Mouse (Mus musculus) layer of hippocampus, adult 8-10 months (tissue): ENCODE data around the gene Lrsam1. TPM values are rescaled to one million over a fixed set of nuclear protein-coding genes. Genes with fewer than 3 reads are reported as not detected.

Experiments
- DNase-seq, 2 experiments: peaks; one replicate each; pipeline ENCODE4 v3.0.0; 2022; ENCODE audit warnings: low spot score in 2 of 2
- total RNA-seq, 4 experiments: library from RNA; stranded (reverse); gene quantifications; 2 replicates each; pipeline ENCODE4 v1.2.4; 2022

Lrsam1 gene
- total RNA-seq, 4 experiments from 2014 or later: 35.1 to 39.9 (median 38.6) TPM

- no peak for DNase-seq
These were observed 65.8 kb downstream of the Lrsam1 start for GRCm38 (mm10) chr2:32895606-32896106.

GRCm38 (mm10) chr2:32894097-32894496 lies 67.3 kb downstream of the Lrsam1 start:
- no peak for DNase-seq

DNA sequence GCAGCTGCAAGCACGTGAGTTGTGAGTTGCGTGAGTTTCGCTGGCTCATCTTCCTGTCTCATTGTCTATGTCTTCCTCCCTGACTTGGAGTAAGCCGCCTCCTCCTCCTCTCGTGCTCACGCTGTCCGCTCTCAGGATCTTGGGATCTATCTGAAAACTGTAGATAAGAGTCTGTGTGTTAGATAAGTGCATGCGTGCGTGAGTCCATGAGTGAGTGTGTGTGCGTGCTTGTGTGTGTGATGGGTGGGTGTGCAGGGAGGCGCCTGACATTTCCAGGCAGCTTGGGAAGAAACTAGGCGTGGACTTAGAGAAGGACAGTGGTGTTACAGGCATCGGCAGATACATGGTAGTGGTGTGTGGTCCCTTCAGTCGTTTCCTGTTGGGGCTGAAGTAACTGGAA lies 68.9 kb downstream of the Lrsam1 start:
- no peak for DNase-seq

DNA sequence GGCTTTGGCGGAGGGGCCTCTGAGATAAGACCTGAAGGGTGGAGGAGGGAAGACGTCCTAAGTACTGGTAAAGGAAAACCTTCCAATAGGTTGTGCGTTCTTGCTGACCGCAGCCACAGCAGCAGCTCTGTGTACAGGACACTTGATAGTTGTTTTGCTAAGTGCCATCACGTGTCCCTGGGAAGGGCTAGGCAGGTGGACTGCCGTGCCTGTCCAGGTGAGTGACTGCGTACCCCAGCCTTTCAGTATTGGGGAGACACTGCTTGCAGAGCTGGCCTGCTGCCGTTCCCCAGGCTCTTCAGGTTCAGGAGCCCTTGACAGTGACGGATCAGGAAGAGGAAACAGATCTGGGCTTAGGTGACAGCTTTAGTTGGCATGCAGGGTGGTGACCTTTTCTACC lies 70.1 kb downstream of the Lrsam1 start:
- DNase-seq: no peak

DNA sequence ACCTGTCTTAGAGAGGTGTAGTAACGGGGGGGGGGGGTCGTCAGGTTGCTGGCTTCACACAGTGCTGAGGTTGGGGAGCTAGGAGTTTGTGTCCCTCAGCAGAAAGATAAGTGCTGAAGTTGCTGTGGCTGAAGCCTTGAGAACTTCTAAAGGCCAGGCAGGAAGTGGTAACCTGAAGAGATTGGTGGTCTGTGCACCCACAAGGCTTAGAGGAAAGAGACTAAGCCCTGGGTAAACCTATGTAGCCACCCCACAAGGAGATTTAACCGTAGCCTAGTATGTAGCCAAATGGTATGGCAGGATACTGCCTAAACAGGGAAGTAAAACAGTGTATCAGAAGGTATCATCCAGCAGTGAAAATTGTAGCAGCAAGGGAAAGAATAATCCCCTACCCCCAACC lies 71.1 kb downstream of the Lrsam1 start:
- DNase-seq: no peak

GRCm38 (mm10) chr2:32888551-32888950 lies 72.9 kb downstream of the Lrsam1 start:
- DNase-seq: no peak

DNA sequence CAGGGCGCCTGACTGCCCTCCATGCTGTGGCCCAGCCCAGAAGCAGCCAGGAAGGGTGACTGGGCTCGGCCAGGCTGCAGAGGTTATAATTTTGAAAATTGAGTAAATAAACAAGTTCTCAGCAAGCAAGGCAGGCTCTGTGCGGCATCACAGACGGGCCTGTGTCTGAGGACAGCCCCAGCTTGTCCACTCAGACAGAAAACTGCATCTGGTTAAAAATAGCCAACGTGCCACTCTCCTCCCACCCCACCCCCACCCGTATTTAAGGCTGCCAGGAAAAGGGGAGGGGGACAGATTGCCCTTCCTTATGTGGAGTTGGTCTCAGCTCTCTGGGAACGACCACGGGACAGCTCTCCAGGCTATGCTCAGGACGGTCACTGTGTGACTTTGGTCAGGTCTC lies 73.4 kb downstream of the Lrsam1 start:
- DNase-seq: no peak

DNA sequence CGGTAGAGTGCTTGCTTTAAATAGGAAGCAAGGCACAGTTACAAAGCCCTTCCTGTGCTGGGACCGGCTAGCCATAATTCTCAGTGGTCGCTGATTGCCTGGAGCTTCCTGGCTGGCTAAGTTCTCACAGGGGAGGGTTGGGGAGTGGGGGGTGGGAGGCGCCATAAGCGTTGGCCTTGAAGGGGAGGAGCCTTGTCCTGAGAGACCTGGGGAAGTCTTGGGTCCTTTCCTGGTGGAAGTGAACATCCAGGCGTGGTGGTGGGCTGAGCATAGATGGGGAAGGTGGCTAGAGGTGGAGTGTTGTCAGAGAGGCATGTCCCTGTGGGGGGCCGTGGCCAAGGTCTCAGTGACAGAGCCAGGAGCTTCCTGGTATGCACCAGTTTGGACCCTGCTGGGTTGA lies 76.7 kb downstream of the Lrsam1 start:
- DNase-seq: no peak

DNA sequence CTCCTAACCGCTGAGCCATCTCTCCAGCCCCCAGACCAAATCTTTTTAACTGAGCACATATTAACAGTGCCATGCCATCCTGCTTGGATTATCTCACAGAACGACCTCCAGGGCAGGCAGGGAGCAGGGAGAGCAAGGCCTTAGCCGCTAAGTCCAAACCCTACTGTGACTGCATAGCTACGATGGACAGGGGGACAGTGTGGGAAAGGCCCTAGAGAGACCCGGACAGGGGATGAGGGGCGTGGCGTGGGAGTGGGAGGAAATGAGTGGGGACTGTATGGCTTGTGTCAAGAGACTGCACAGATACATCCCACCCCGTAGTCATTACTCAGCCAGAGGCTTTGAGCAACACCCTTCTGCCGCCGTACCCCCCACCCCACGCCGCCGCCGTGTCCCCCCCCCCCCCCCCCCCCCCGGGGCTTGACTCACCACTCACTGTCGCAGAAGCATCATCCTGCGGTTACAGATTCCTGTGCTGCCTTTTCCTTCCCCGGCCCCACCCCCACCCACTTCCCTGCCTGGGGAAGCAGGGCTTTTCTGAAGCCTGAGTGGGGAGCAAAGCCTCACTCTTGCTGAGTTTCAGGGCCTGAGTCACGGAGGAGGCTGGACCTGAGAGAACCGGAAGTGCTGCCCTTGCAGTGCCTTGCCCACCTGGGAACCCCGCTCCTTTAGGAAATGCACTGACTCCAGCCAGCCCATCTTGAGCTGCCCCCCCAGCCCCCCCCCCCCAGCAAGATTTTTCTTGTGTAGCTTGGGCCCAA lies 79.0 kb downstream of the Lrsam1 start:
- no peak for DNase-seq

- no peak for DNase-seq
These were observed 79.7 kb downstream of the Lrsam1 start for GRCm38 (mm10) chr2:32881723-32882122.

DNA sequence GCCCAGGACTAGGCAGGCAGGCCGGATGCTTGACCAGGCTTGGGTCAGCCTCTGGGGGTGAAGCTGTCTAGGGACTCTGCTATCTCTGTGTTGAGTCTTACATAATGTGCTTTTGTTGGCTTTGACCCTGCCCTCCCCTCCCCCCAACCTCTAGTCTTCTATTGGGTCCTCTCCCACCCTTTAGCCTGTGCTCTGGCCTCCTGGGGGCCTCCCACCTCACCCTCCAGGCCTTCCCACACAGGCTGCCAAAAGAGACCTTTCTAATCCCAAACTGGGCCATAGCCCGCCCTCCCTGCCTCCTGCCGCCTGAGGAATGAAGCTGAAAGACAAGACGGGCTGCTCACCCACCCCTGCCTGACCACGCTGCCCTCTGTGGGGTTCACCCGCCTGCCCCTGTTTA lies 80.4 kb downstream of the Lrsam1 start:
- no peak for DNase-seq

DNA sequence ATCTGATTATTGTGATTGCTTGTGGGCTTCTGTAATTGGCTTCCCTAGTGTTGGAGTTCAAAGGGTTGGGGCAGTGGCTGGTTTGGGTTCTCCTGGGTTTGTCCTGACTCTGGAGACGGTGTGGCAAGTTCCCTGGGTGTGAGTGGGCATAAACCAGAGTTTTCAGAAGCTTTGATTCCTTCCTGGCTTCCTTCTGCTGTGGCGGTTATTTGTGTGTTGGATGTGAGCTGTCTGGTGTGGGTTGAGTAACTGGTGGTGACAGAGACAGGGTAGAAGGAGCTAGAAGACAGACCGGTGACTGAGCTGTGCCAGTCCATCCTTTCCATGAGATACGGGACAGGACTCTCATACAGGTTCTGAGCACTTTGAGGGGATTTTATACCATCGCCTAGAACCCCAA lies 81.8 kb downstream of the Lrsam1 start:
- DNase-seq: no peak

- DNase-seq: no peak
These were observed 83.0 kb downstream of the Lrsam1 start for GRCm38 (mm10) chr2:32878396-32878795.

- no peak for DNase-seq
These were observed 83.5 kb downstream of the Lrsam1 start for GRCm38 (mm10) chr2:32877761-32878393.

DNA sequence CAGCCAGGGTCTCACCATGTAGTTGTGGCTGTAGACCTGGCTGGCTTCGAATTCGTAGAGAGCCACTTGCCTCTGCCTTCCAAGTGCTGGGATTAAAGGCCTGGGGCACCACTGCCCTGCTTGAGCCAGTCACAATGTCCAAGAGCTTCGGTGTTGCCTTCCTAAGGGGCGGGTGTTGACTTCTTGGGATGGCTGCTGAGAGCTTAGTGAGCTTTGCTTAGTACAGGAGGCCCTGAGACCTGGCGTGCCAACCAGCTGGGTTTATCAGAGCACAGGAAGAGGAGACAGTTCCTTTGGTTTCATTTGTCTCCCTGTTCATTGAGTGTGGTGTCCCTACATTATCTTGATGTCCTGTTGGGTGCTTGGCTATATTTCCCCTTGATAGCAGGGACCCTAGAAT lies 84.1 kb downstream of the Lrsam1 start:
- DNase-seq: no peak

GRCm38 (mm10) chr2:32876490-32877302 lies 84.7 kb downstream of the Lrsam1 start:
- DNase-seq: no peak

DNA sequence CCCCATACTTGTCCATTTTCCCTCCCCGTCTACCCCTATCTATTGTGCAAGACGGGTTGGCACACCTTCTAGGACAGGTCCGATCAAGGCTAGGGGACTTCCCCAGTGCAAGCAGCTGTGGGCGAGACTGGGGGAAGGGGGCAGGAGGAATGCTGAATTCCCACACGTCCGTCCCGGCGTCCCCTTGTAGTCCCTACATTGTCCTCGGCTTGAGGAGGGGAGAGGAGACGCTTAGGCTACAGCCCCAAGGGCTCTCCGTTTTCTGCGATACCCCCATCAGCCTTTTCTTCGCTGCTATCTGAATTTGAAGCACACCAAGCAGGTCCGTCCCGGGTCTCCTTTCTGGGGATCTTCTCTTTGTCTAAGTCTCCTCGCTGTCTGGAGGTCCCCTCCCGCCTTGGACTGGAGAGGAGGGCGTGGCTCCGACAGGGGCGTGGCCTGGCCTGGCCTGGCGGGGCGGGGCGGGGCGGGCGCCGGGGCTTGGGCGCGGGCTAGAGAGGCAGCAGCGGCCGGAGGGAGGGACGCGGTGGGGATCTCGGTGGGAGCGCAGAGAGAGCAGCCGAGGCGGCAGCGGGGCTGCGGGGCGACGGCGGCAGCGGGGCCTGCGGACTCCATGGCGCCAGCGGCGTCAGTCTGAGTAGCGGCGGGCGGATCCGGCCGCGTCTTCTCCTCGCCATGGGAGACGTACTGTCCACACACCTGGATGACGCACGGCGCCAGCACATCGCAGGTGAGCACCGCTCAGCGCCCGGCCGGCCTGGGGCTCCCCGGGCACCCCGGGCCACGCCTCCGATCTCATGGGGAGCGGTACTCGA lies 85.5 kb downstream of the Lrsam1 start, which contains the start of gene Fam129b:
Gene Fam129b (plus strand): TSS at position 440 of the 815 bp plus-strand sequence.
- DNase-seq: peak in 1 of 2 experiments; percentile 48
